Mouse (Mus musculus): ENCODE results near the gene Chrna5. TPM values are rescaled to one million over a fixed set of nuclear protein-coding genes. Genes with fewer than 3 reads are reported as not detected.

Gene Chrna5
- not detected for polyA plus RNA-seq (2015; fragmentation: Illumina TruSeq; extraction: RNeasy Lipid Tissue Mini Kit (QIAGEN cat#74804); ENCODE audit: insufficient read depth, low replicate concordance)

DNA sequence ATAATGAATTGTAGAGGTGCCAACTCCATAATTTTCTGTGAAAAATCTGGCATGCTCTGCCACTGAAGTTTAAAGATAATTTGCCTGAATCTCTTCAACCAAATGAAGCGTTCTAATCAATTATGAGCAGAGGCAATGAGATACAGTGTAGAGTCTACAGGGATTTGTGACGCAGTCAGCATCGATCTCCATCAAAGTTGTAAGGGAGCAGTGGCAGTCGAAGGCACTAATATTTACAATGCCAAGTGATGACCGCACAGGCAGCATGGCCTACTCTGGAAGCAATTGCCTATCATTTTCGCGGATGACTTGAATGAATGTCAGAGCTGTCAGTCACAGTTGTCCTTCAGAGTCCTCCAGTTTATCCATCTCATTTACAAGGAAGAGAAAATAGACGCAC lies at the start of gene Chrna5:
Gene Chrna5 (plus strand): TSS at position 207 of the 400 bp plus-strand sequence.

DNA sequence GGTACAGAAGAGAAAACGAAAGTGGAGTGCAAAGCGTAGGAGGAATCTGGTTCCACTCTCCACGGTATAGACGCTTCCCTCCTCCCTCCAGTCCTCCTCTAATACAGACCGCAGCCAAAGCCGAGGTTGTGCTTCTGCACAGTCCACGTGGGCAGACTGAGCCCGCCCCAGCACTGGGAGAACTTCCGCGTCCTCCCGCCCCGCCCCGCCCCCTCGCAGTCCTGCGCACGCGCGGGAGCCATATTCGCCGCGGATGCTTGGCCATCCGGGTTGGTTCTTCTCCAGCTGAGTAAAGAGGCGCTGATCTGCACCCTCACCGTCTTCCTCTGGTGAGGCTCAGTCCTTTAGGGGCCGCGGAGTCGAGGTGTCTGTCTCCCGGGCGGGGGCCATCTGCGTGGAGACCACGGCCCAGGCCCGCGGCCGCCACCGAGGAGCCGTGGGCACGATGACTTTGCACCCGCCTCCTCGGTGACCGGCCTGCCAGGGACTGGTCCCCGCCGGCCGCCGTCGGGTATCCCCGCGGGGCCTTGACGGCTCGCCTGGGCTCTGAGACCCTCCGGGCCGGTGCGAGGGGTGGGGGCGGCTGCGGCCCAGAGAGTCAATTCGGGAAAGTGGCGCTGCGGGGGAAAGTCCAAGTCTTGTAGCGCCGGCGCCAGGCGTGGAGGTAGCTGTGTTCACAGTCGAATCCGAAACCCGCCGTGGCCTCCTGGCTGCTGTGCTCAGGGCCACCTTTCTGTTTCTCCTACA lies 29.9 kb upstream of the Chrna5 start, which contains the start of the genes Psma4 and AY074887:
Gene Psma4 (plus strand): TSS at position 216 of the 747 bp plus-strand sequence.
Gene AY074887 (minus strand): TSS at position 424 of the 747 bp plus-strand sequence.

DNA sequence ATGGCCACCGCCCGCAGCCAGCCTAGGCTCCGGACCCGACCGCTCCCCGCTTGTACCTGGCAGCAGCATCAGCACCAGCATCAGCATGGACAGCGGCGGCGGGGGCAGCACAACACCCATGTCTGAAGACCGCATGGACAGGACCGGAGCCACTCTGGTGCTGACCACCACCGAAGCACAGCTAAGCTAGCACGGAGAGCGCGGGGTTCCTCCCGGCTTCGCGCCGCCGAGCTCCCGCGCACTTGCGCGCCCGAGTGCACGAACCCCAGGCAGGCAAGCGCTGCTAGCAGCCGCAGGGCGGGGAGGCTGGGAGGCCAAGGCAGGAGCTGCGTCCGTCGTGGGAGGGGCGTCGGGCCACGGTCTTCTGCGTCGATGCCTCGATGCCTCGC lies 45.6 kb downstream of the Chrna5 start, which contains the start of gene Chrna3:
Gene Chrna3 (minus strand): TSS at position 288 of the 389 bp plus-strand sequence.

DNA sequence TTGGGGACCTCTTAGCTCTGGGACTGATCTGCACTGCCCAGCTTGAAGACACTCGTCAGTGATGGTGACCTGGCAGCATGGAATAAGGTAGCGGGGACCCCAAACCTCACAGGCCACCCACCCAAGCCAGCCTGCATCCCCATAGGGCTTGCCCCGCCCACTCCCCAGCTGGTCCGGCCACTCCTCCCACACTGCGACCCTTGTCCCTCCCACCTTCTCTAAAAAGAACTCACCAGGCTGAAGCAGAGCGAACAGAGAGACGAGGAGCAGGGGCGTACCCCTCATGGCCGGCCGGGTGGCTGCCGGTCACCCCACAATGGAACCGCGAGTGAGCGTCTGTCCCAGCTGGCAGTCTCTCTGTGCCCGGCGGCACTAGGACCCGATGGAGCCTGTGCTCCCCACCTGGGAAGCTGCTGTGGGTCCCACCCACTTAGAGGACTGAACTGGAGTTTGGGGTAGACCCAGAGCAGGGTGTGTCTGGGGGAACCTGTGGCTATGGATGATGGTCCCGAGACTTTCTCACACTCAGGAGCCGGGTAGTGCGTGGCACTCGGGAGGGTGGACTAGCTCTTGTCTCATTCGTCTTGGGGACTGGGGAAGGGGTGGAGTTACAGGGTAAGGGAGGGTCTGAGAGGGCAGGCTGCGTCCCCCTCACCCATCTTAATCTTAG lies 67.7 kb downstream of the Chrna5 start, which contains the start of gene Chrnb4:
Gene Chrnb4 (minus strand): TSS at position 569 of the 670 bp plus-strand sequence.

Other genes starting within 250 kb of the Chrna5 start
- 71.1 TPM for gene Wdr61, start 246.4 kb upstream of the Chrna5 start, polyA plus RNA-seq (2015; fragmentation: Illumina TruSeq; extraction: RNeasy Lipid Tissue Mini Kit (QIAGEN cat#74804); ENCODE audit: insufficient read depth, low replicate concordance)
- not detected for gene Crabp1, start 216.1 kb upstream of the Chrna5 start, polyA plus RNA-seq (2015; fragmentation: Illumina TruSeq; extraction: RNeasy Lipid Tissue Mini Kit (QIAGEN cat#74804); ENCODE audit: insufficient read depth, low replicate concordance)
- gene Ireb2, start 117.1 kb upstream of the Chrna5 start, polyA plus RNA-seq (2015; fragmentation: Illumina TruSeq; extraction: RNeasy Lipid Tissue Mini Kit (QIAGEN cat#74804); ENCODE audit: insufficient read depth, low replicate concordance) = 76.6 TPM
- 1.8 TPM for gene Hykk, start 63.6 kb upstream of the Chrna5 start, polyA plus RNA-seq (2015; fragmentation: Illumina TruSeq; extraction: RNeasy Lipid Tissue Mini Kit (QIAGEN cat#74804); ENCODE audit: insufficient read depth, low replicate concordance)
- 261 TPM for gene Psma4, start 30.1 kb upstream of the Chrna5 start, polyA plus RNA-seq (2015; fragmentation: Illumina TruSeq; extraction: RNeasy Lipid Tissue Mini Kit (QIAGEN cat#74804); ENCODE audit: insufficient read depth, low replicate concordance)
- gene AY074887, start 29.9 kb upstream of the Chrna5 start, polyA plus RNA-seq (2015; fragmentation: Illumina TruSeq; extraction: RNeasy Lipid Tissue Mini Kit (QIAGEN cat#74804); ENCODE audit: insufficient read depth, low replicate concordance) = not detected
- gene Chrna3, start 45.7 kb downstream of the Chrna5 start, polyA plus RNA-seq (2015; fragmentation: Illumina TruSeq; extraction: RNeasy Lipid Tissue Mini Kit (QIAGEN cat#74804); ENCODE audit: insufficient read depth, low replicate concordance) = not detected
- 0.52 TPM for gene Chrnb4, start 67.9 kb downstream of the Chrna5 start, polyA plus RNA-seq (2015; fragmentation: Illumina TruSeq; extraction: RNeasy Lipid Tissue Mini Kit (QIAGEN cat#74804); ENCODE audit: insufficient read depth, low replicate concordance)
- 50.7 TPM for gene Ube2q2, start 168.0 kb downstream of the Chrna5 start, polyA plus RNA-seq (2015; fragmentation: Illumina TruSeq; extraction: RNeasy Lipid Tissue Mini Kit (QIAGEN cat#74804); ENCODE audit: insufficient read depth, low replicate concordance)
- gene Fbxo22, start 228.0 kb downstream of the Chrna5 start, polyA plus RNA-seq (2015; fragmentation: Illumina TruSeq; extraction: RNeasy Lipid Tissue Mini Kit (QIAGEN cat#74804); ENCODE audit: insufficient read depth, low replicate concordance) = 52.7 TPM

Measured in spleen, adult 10 weeks (tissue).